Mouse (Mus musculus) embryonic facial prominence, embryonic 12.5 days (tissue): ENCODE data around the gene B4galnt4. TPM values are rescaled to one million over a fixed set of nuclear protein-coding genes. Genes with fewer than 3 reads are reported as not detected.

ENCODE experiments used
- ATAC-seq: fragments of 200-750 bp; cut with Nextera tagmentation; 2 replicates; pipeline ENCODE4 v1.8.0; 2017; ENCODE audit not compliant: insufficient number of reproducible peaks, insufficient read depth, low FRiP score, low TSS enrichment
- H3K27ac ChIP-seq: fragments of 300-500 bp; sonication (generic); 2 replicates; pipeline ENCODE4 v1.5.1; 2016; ENCODE audit warnings: mild to moderate bottlenecking
- H3K27me3 ChIP-seq: fragments of 300-500 bp; sonication (generic); 2 replicates; pipeline ENCODE4 v1.6.1; 2016; ENCODE audit warnings: mild to moderate bottlenecking, moderate library complexity
- H3K36me3 ChIP-seq: fragments of 300-500 bp; sonication (generic); 2 replicates; pipeline ENCODE4 v1.6.1; 2016; ENCODE audit warnings: mild to moderate bottlenecking
- H3K4me1 ChIP-seq: fragments of 300-500 bp; sonication (generic); 2 replicates; pipeline ENCODE4 v1.6.1; 2016
- H3K4me2 ChIP-seq: fragments of 300-500 bp; sonication (generic); replicated peaks from 2 replicates; pipeline ENCODE4 v1.6.1; 2016; ENCODE audit warnings: mild to moderate bottlenecking, moderate library complexity
- H3K4me3 ChIP-seq: fragments of 300-500 bp; sonication (generic); 2 replicates; pipeline ENCODE4 v1.5.1; 2016; ENCODE audit warnings: mild to moderate bottlenecking
- H3K9ac ChIP-seq: fragments of 300-500 bp; sonication (generic); 2 replicates; pipeline ENCODE4 v1.6.1; 2016; ENCODE audit warnings: mild to moderate bottlenecking, moderate library complexity
- H3K9me3 ChIP-seq: fragments of 300-500 bp; sonication (generic); 2 replicates; pipeline ENCODE4 v1.6.1; 2016; ENCODE audit warnings: mild to moderate bottlenecking, moderate library complexity
- whole genome bisulfite sequencing: fragments of 180-500 bp; shearing (Covaris S2); methylation state at CpG from one replicate; pipeline ENCODE4 v1.1.7; 2016; 5-methylcytosine and 5-hydroxymethylcytosine counted together
- polyA plus RNA-seq: library from polyadenylated mRNA; unstranded; fragments of >200 nt; fragmentation: Nextera tagmentation; extraction: Ambion mirVana; gene quantifications from 2 replicates; pipeline ENCODE4 v1.2.1, GENCODE M21; 2016

The B4galnt4 gene
- polyA plus RNA-seq, 1 experiment from 2014 or later, result 39.2 TPM

- 17% methylated on average over 31 of the region's 34 CpGs for WGBS
- Histone ChIP-seq H3K4me3 (peak overlapping the region; percentile 20), H3K9me3 (no peaks in the 10 kb centered on the region), H3K4me2 (peak overlapping the region; percentile 32), H3K9ac (0 out of 2 replicates have a peak overlapping the region, but pooled peaks have one; percentile 24), H3K27ac (peak overlapping the region; percentile 25; the same call in 1 of the 2 replicates), H3K27me3 (peaks cover 27% of the 10 kb centered on the region), H3K4me1 (0 out of 2 replicates have a peak, but pooled peaks cover 5% of the 10 kb centered on the region), H3K36me3 (no peaks in the 10 kb centered on the region)
- 0 out of 2 replicates have a peak, but pooled peaks have one; percentile 32 for ATAC-seq
These were observed 18.9 kb downstream of the B4galnt4 start for GRCm38 (mm10) chr7:141079481-141080449.

- no peak for ATAC-seq
- H3K9me3 ChIP-seq, result no peaks in the 10 kb centered on the region
- H3K4me2 ChIP-seq, result no peak overlapping the region
- 43% methylated on average over 8 of the region's 8 CpGs for WGBS
- no peaks in the 10 kb centered on the region; the same call in 1 of the 2 replicates for H3K4me1 ChIP-seq
- peaks cover 42% of the 10 kb centered on the region for H3K27me3 ChIP-seq
- H3K9ac ChIP-seq, result no peak overlapping the region
- no peaks in the 10 kb centered on the region for H3K36me3 ChIP-seq
- no peak overlapping the region for H3K4me3 ChIP-seq
- H3K27ac ChIP-seq, result no peak overlapping the region
These were observed 27.0 kb downstream of the B4galnt4 start for GRCm38 (mm10) chr7:141087894-141088293.

GRCm38 (mm10) chr7:141088473-141088872 is 27.6 kb downstream of the B4galnt4 start:
- no peak overlapping the region for H3K27ac ChIP-seq
- H3K4me3 ChIP-seq, result no peak overlapping the region
- H3K4me2 ChIP-seq, result 0 out of 2 replicates have a peak overlapping the region, but pooled peaks have one; percentile 12
- H3K9me3 ChIP-seq, result no peaks in the 10 kb centered on the region
- ATAC-seq, result no peak
- H3K36me3 ChIP-seq, result no peaks in the 10 kb centered on the region
- 35% methylated on average over 18 of the region's 18 CpGs for WGBS
- H3K4me1 ChIP-seq, result no peaks in the 10 kb centered on the region; the same call in 1 of the 2 replicates
- H3K27me3 ChIP-seq, result peaks cover 45% of the 10 kb centered on the region
- H3K9ac ChIP-seq, result 0 out of 2 replicates have a peak overlapping the region, but pooled peaks have one; percentile 32

- no peak for ATAC-seq
- 70% methylated on average over 8 of the region's 8 CpGs for WGBS
- no peaks in the 10 kb centered on the region for H3K9me3 ChIP-seq
These were observed 29.3 kb downstream of the B4galnt4 start for GRCm38 (mm10) chr7:141090228-141090627.

GRCm38 (mm10) chr7:141092051-141092735 is 31.3 kb downstream of the B4galnt4 start:
- Histone ChIP-seq H3K4me2 (peak overlapping the region; percentile 45), H3K9ac (peak overlapping the region; percentile 2; the same call in 1 of the 2 replicates), H3K27ac (no peak overlapping the region), H3K36me3 (no peaks in the 10 kb centered on the region), H3K9me3 (no peaks in the 10 kb centered on the region), H3K4me1 (no peaks in the 10 kb centered on the region; the same call in 1 of the 2 replicates), H3K4me3 (peak overlapping the region; percentile 18), H3K27me3 (peaks cover 42% of the 10 kb centered on the region)
- WGBS, result 7% methylated on average over 37 of the region's 37 CpGs
- ATAC-seq, result peak; percentile 65; the same call in 1 of the 2 replicates

More at GRCm38 (mm10) chr7:141090228-141090627, 29.3 kb downstream of the B4galnt4 start:
- no peaks in the 10 kb centered on the region for H3K36me3 ChIP-seq
- no peak overlapping the region for H3K27ac ChIP-seq
- H3K4me3 ChIP-seq, result no peak overlapping the region
- H3K9ac ChIP-seq, result no peak overlapping the region
- H3K27me3 ChIP-seq, result peaks cover 45% of the 10 kb centered on the region
- H3K4me2 ChIP-seq, result no peak overlapping the region
- no peaks in the 10 kb centered on the region; the same call in 1 of the 2 replicates for H3K4me1 ChIP-seq

- Histone ChIP-seq H3K27ac (no peak overlapping the region), H3K27me3 (peaks cover 34% of the 10 kb centered on the region), H3K4me2 (no peak overlapping the region), H3K9ac (no peak overlapping the region), H3K4me1 (no peaks in the 10 kb centered on the region; the same call in 1 of the 2 replicates), H3K4me3 (no peak overlapping the region), H3K36me3 (no peaks in the 10 kb centered on the region), H3K9me3 (no peaks in the 10 kb centered on the region)
- WGBS, result 80% methylated on average over 6 of the region's 6 CpGs
- ATAC-seq, result no peak
These were observed 33.0 kb downstream of the B4galnt4 start for GRCm38 (mm10) chr7:141093950-141094349.

GRCm38 (mm10) chr7:141094487-141095205 is 33.7 kb downstream of the B4galnt4 start:
- Histone ChIP-seq H3K9me3 (no peaks in the 10 kb centered on the region), H3K27me3 (peaks cover 34% of the 10 kb centered on the region), H3K27ac (no peak overlapping the region), H3K9ac (no peak overlapping the region), H3K4me2 (no peak overlapping the region), H3K4me3 (no peak overlapping the region), H3K4me1 (no peaks in the 10 kb centered on the region; the same call in 1 of the 2 replicates), H3K36me3 (no peaks in the 10 kb centered on the region)
- WGBS, result 59% methylated on average over 15 of the region's 15 CpGs
- no peak for ATAC-seq

- H3K4me3 ChIP-seq, result no peak overlapping the region
- 74% methylated on average over 6 of the region's 6 CpGs for WGBS
- no peaks in the 10 kb centered on the region for H3K9me3 ChIP-seq
- peaks cover 39% of the 10 kb centered on the region for H3K27me3 ChIP-seq
- peaks cover 4% of the 10 kb centered on the region; the same call in 1 of the 2 replicates for H3K4me1 ChIP-seq
- no peaks in the 10 kb centered on the region for H3K36me3 ChIP-seq
- no peak overlapping the region for H3K9ac ChIP-seq
- H3K4me2 ChIP-seq, result no peak overlapping the region
- H3K27ac ChIP-seq, result no peak overlapping the region
- no peak for ATAC-seq
These were observed 35.1 kb downstream of the B4galnt4 start for GRCm38 (mm10) chr7:141096021-141096420.

GRCm38 (mm10) chr7:141096649-141097056 is 35.7 kb downstream of the B4galnt4 start:
- Histone ChIP-seq H3K4me2 (no peak overlapping the region), H3K27ac (no peak overlapping the region), H3K36me3 (no peaks in the 10 kb centered on the region), H3K4me3 (no peak overlapping the region), H3K27me3 (peaks cover 44% of the 10 kb centered on the region), H3K9me3 (no peaks in the 10 kb centered on the region), H3K4me1 (peaks cover 4% of the 10 kb centered on the region; the same call in 1 of the 2 replicates), H3K9ac (no peak overlapping the region)
- 45% methylated on average over 6 of the region's 6 CpGs for WGBS
- ATAC-seq, result no peak

- Histone ChIP-seq H3K27ac (no peak overlapping the region), H3K36me3 (no peaks in the 10 kb centered on the region), H3K27me3 (peaks cover 45% of the 10 kb centered on the region), H3K9ac (no peak overlapping the region), H3K4me1 (peaks cover 4% of the 10 kb centered on the region; the same call in 1 of the 2 replicates), H3K9me3 (no peaks in the 10 kb centered on the region), H3K4me3 (no peak overlapping the region), H3K4me2 (no peak overlapping the region)
- 77% methylated on average over 5 of the region's 5 CpGs for WGBS
- no peak for ATAC-seq
These were observed 36.3 kb downstream of the B4galnt4 start for GRCm38 (mm10) chr7:141097177-141097576.
